Mouse (Mus musculus): ENCODE measurements around the gene Armcx6. TPM values are rescaled to one million over a fixed set of nuclear protein-coding genes. Genes with fewer than 3 reads are reported as not detected.

Armcx6 gene
- polyA plus RNA-seq, 1 experiment from 2014 or later = 20.5 TPM

GRCm38 (mm10) chrX:134716863-134717262 is 34.4 kb downstream of the Armcx6 start:
- Histone ChIP-seq H3K4me2 (ENCODE audit: low read depth, low read length) (no peak overlapping the region), H3K9me3 (replicated peaks; ENCODE audit: control insufficient read depth, low read length) (no peaks in the 10 kb centered on the region), H3K9ac (replicated peaks; ENCODE audit: low read length) (no peak overlapping the region), H3K36me3 (replicated peaks; ENCODE audit: control insufficient read depth, insufficient read depth, low read depth, low read length) (no peaks in the 10 kb centered on the region), H3K4me1 (ENCODE audit: control insufficient read depth, insufficient read depth, low read length) (no peaks in the 10 kb centered on the region), H3K27ac (replicated peaks; ENCODE audit: low read depth, low read length) (no peak overlapping the region), H3K27me3 (ENCODE audit: control insufficient read depth, insufficient read depth, low read length) (0 out of 2 replicates have a peak, but pooled peaks cover 3% of the 10 kb centered on the region), H3K4me3 (ENCODE audit: low read depth, low read length) (no peak overlapping the region)
- WGBS = 36% methylated on average over 3 of the region's 3 CpGs
- DNase-seq (ENCODE audit: low spot score) (peak; percentile 8), ATAC-seq (replicated peaks; ENCODE audit: insufficient number of reproducible peaks, low FRiP score, low TSS enrichment, low read depth) (no peak)

Small RNAs within 50 kb of the gene (microRNA-seq; reads per million reads assigned to microRNA genes)
- not detected for gene Mir7093 (ENCODE audit: borderline number of aligned reads)

Other genes starting within 250 kb of the Armcx6 start
- gene Timm8a1, start 209.6 kb downstream of the Armcx6 start, polyA plus RNA-seq (2014; fragmentation: Nextera tagmentation; extraction: Ambion mirVana) = 91.8 and 92.4 TPM in 2 replicates
- gene Btk, start 167.8 kb downstream of the Armcx6 start, polyA plus RNA-seq (2014; fragmentation: Nextera tagmentation; extraction: Ambion mirVana) = 0.81 and 1.4 TPM in 2 replicates
- 355 and 372 TPM in 2 replicates for gene Rpl36a, start 165.8 kb downstream of the Armcx6 start, polyA plus RNA-seq (2014; fragmentation: Nextera tagmentation; extraction: Ambion mirVana)
- 3.5 and 5.1 TPM in 2 replicates for gene Gla, start 150.3 kb downstream of the Armcx6 start, polyA plus RNA-seq (2014; fragmentation: Nextera tagmentation; extraction: Ambion mirVana)
- 163 and 167 TPM in 2 replicates for gene Hnrnph2, start 150.2 kb downstream of the Armcx6 start, polyA plus RNA-seq (2014; fragmentation: Nextera tagmentation; extraction: Ambion mirVana)
- 6.6 and 7.5 TPM in 2 replicates for gene Armcx4, start 64.9 kb downstream of the Armcx6 start, polyA plus RNA-seq (2014; fragmentation: Nextera tagmentation; extraction: Ambion mirVana)
- 47.0 and 55.1 TPM in 2 replicates for gene Armcx1, start 33.5 kb downstream of the Armcx6 start, polyA plus RNA-seq (2014; fragmentation: Nextera tagmentation; extraction: Ambion mirVana)
- 66.4 and 70.5 TPM in 2 replicates for gene Armcx3, start 5.2 kb upstream of the Armcx6 start, polyA plus RNA-seq (2014; fragmentation: Nextera tagmentation; extraction: Ambion mirVana)
- gene Armcx2, start 57.8 kb upstream of the Armcx6 start, polyA plus RNA-seq (2014; fragmentation: Nextera tagmentation; extraction: Ambion mirVana) = 83.9 and 85.7 TPM in 2 replicates
- 0.97 and 1.3 TPM in 2 replicates for gene Nxf2, start 213.3 kb upstream of the Armcx6 start, polyA plus RNA-seq (2014; fragmentation: Nextera tagmentation; extraction: Ambion mirVana)

All from embryonic facial prominence, embryonic 11.5 days (tissue).